Mouse (Mus musculus) small intestine, adult 2 months (tissue): Measurements from ENCODE around the gene Dna2. TPM values are rescaled to one million over a fixed set of nuclear protein-coding genes. Genes with fewer than 3 reads are reported as not detected.

Experiments
- H3K27ac ChIP-seq: fragments of 200-500 bp; 2 replicates; pipeline ENCODE4 v1.5.1; 2012; ENCODE audit warnings: low read depth, low read length, control low read depth, inconsistent platforms; ENCODE audit not compliant: insufficient read depth
- H3K27me3 ChIP-seq: fragments of 200-500 bp; 2 replicates; pipeline ENCODE4 v1.6.1; 2012; ENCODE audit warnings: mild to moderate bottlenecking, moderate library complexity, low read length, inconsistent platforms; ENCODE audit not compliant: control insufficient read depth, insufficient read depth
- H3K36me3 ChIP-seq: fragments of 200-500 bp; 2 replicates; pipeline ENCODE4 v1.6.1; 2012; ENCODE audit warnings: mild to moderate bottlenecking, low read length, control low read depth, inconsistent platforms; ENCODE audit not compliant: control insufficient read depth, insufficient read depth
- H3K4me1 ChIP-seq: fragments of 200-500 bp; 2 replicates; pipeline ENCODE4 v1.6.1; 2012; ENCODE audit warnings: low read length, inconsistent platforms, mixed read lengths; ENCODE audit not compliant: control insufficient read depth, insufficient read depth, insufficient read length
- H3K4me3 ChIP-seq: fragments of 200-500 bp; 2 replicates; pipeline ENCODE4 v1.5.1; 2012; ENCODE audit warnings: low read depth, mild to moderate bottlenecking, control low read depth, inconsistent platforms, low read length, moderate library complexity
- CTCF ChIP-seq: fragments of 200-500 bp; IDR thresholded peaks from 2 replicates; pipeline ENCODE4 v1.5.1; 2012; ENCODE audit warnings: low read depth, mild to moderate bottlenecking, control low read depth, inconsistent platforms, low read length, moderate library complexity, mixed read lengths; ENCODE audit not compliant: insufficient replicate concordance, insufficient read length; ENCODE audit errors: extremely low read depth
- POLR2A ChIP-seq: fragments of 200-500 bp; IDR thresholded peaks from 2 replicates; pipeline ENCODE4 v1.6.1; 2012; ENCODE audit warnings: low read depth, mild to moderate bottlenecking, control low read depth, inconsistent platforms, low read length, moderate library complexity
- WGBS: fragments of 180-500 bp; shearing (Covaris S2); methylation state at CpG from one replicate; pipeline ENCODE4 v1.1.7; 2018; 5-methylcytosine and 5-hydroxymethylcytosine counted together
- polyA plus RNA-seq: library from polyadenylated mRNA; depleted of rRNA; stranded (reverse); fragments of >200 nt; gene quantifications from 2 replicates; pipeline ENCODE4 v1.2.3, GENCODE M21; 2012

Gene Dna2
- polyA plus RNA-seq, 1 experiment: 3.0 TPM

DNA sequence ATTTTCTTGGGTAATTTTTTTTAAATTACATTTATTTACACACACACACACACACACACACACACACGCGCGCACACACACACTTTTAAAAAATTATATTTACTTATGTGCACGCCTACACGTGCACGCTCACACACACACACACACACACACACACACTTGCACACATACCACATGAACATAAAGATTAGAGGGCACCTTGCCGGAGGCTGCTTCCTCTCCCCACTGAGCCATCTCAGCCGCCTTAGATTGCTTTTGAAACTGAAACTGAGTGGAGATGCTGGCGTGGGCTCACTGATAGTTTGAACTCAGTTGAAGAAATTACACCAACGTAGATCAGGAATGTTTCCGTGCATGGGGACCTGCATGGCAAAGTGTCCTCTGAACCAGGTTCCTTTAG lies 37.2 kb downstream of the Dna2 start:
- Histone ChIP-seq H3K4me3 (peak overlapping the region; percentile 7; the same call in 1 of the 2 replicates), H3K36me3 (peaks cover under 1% of the 10 kb centered on the region; the same call in 1 of the 2 replicates), H3K27me3 (no peaks in the 10 kb centered on the region), H3K27ac (peak overlapping the region; percentile 54; the same call in 1 of the 2 replicates), H3K4me1 (peaks cover 8% of the 10 kb centered on the region)
- WGBS: 31% methylated on average over 11 of the region's 11 CpGs
- TF ChIP-seq CTCF (no peak), POLR2A (no peak)

GRCm38 (mm10) chr10:62984495-62984894 lies 37.7 kb downstream of the Dna2 start:
- WGBS: 53% methylated on average over 6 of the region's 6 CpGs
- TF ChIP-seq CTCF: no peak
- TF ChIP-seq POLR2A: no peak
- peak overlapping the region; percentile 7; the same call in 1 of the 2 replicates for H3K4me3 ChIP-seq
- H3K36me3 ChIP-seq: peaks cover 4% of the 10 kb centered on the region
- no peaks in the 10 kb centered on the region for H3K27me3 ChIP-seq
- peak overlapping the region; percentile 54; the same call in 1 of the 2 replicates for H3K27ac ChIP-seq
- peaks cover 8% of the 10 kb centered on the region for H3K4me1 ChIP-seq

DNA sequence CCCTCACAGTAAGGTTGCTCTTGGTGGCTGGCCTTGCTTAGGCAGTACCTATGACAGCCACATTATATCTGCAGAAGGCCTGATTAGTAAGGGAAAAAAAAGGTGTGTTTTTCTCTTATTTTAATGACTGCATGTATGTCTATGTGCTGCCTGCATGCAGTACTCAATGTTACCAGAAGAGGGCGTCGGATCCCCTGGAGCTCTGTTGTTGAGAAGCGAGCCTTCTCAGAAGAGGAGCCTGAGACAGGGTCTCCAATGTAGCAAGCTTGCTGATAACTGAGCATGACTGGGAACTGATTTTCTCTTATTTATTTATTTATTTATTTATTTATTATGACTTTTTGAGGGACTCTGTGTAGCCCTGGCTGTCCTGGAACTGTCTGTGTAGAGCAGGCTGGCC lies 40.5 kb downstream of the Dna2 start:
- no peak overlapping the region for H3K4me3 ChIP-seq
- 40% methylated on average over 3 of the region's 3 CpGs for WGBS
- H3K27me3 ChIP-seq: no peaks in the 10 kb centered on the region
- H3K36me3 ChIP-seq: peaks cover 15% of the 10 kb centered on the region
- H3K4me1 ChIP-seq: peaks cover 3% of the 10 kb centered on the region; the same call in 1 of the 2 replicates
- TF ChIP-seq CTCF: peak; percentile 54; the same call in 1 of the 2 replicates
- no peak for TF ChIP-seq POLR2A
- no peak overlapping the region for H3K27ac ChIP-seq

GRCm38 (mm10) chr10:62990636-62991035 lies 43.8 kb downstream of the Dna2 start:
- Histone ChIP-seq H3K4me3 (no peak overlapping the region), H3K36me3 (peaks cover 38% of the 10 kb centered on the region), H3K27ac (no peak overlapping the region), H3K4me1 (no peaks in the 10 kb centered on the region), H3K27me3 (no peaks in the 10 kb centered on the region)
- WGBS: 95% methylated on average over 15 of the region's 15 CpGs
- TF ChIP-seq POLR2A: no peak
- no peak for TF ChIP-seq CTCF

GRCm38 (mm10) chr10:62993991-62994390 lies 47.2 kb downstream of the Dna2 start:
- Histone ChIP-seq H3K27me3 (no peaks in the 10 kb centered on the region), H3K36me3 (peaks cover 51% of the 10 kb centered on the region), H3K4me1 (no peaks in the 10 kb centered on the region), H3K4me3 (no peak overlapping the region), H3K27ac (no peak overlapping the region)
- 64% methylated on average over 4 of the region's 9 CpGs for WGBS
- TF ChIP-seq POLR2A: no peak
- no peak for TF ChIP-seq CTCF

DNA sequence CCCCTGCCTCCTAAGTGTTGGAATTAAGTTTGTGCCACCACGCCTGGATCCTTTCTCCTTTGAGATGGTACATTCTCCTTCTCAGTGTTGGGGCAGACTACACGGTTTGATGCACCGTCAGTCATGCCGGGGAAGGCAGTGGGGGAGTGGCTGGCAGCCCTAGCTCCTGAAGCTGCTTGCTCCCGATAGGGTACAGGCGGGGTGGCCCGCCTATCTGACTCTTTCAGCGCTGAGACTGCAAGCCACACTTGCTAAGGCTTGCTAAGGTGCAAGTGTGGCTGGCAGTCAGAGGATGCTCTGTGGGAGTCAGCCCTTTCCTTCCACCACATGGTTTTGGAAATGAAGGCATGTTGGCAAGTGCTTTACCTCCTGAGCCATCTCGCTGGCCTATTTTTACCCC lies 53.8 kb downstream of the Dna2 start:
- TF ChIP-seq POLR2A: no peak
- TF ChIP-seq CTCF: no peak
- Histone ChIP-seq H3K4me1 (no peaks in the 10 kb centered on the region), H3K27me3 (no peaks in the 10 kb centered on the region), H3K27ac (no peak overlapping the region), H3K36me3 (peaks cover 47% of the 10 kb centered on the region), H3K4me3 (no peak overlapping the region)
- 76% methylated on average over 9 of the region's 9 CpGs for WGBS

- no peaks in the 10 kb centered on the region for H3K4me1 ChIP-seq
- no peak overlapping the region for H3K4me3 ChIP-seq
- no peak overlapping the region for H3K27ac ChIP-seq
- WGBS: 77% methylated on average over 9 of the region's 9 CpGs
- H3K27me3 ChIP-seq: no peaks in the 10 kb centered on the region
- TF ChIP-seq CTCF: no peak
- no peak for TF ChIP-seq POLR2A
- H3K36me3 ChIP-seq: peaks cover 44% of the 10 kb centered on the region
Measured at GRCm38 (mm10) chr10:63003252-63003651, 56.4 kb downstream of the Dna2 start.
